Mouse (Mus musculus): Measurements from ENCODE around the gene Yaf2.

DNA sequence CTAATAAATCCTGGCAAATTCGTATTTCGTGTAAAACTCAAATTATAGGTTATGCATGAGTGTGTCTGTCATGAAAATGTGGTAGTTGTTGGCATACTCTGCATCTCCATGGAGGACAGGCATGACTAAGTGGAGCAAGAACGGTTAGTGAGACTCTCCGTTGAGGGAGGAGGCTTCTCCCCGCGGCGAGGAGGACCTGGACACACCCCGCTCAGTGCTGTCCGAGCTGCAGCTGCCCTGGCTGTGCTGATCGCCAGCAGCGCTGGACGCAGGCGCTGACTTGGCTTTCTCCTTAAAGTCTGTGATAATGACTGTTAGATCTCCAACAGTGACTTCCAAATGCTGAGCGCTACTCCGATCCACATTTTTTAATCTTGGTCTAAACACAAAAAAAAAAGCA is 51.5 kb downstream of the Yaf2 start:
- no peak for TF ChIP-seq EP300 (IDR thresholded peaks at IDR 0.05; ENCODE audit: low read depth)
- no peak for TF ChIP-seq CTCF (IDR thresholded peaks at IDR 0.05; ENCODE audit: low read depth)

Measured in liver, postnatal 0 days (tissue).